Mouse (Mus musculus) liver, embryonic 15.5 days (tissue): Measurements from ENCODE around the gene Hnrnpul1. TPM values are rescaled to one million over a fixed set of nuclear protein-coding genes. Genes with fewer than 3 reads are reported as not detected.
"Not testable (repeated sequence)": the region's sequence is repeated elsewhere in the genome, so short reads cannot be mapped to it uniquely, and the experiment has no call there.

Experiments
- ATAC-seq: fragments of 200-750 bp; cut with Nextera tagmentation; 2 replicates; pipeline ENCODE4 v1.8.0; 2017; ENCODE audit warnings: moderate number of reproducible peaks, mild to moderate bottlenecking, moderate library complexity; ENCODE audit not compliant: insufficient read depth
- H3K27ac ChIP-seq: fragments of 300-500 bp; sonication (generic); replicated peaks from 2 replicates; pipeline ENCODE4 v1.5.1; 2015; ENCODE audit warnings: mild to moderate bottlenecking, inconsistent platforms
- H3K27me3 ChIP-seq: fragments of 300-500 bp; sonication (generic); 2 replicates; pipeline ENCODE4 v1.6.1; 2015; ENCODE audit warnings: mild to moderate bottlenecking, inconsistent platforms
- H3K36me3 ChIP-seq: fragments of 300-500 bp; sonication (generic); replicated peaks from 2 replicates; pipeline ENCODE4 v1.6.1; 2015; ENCODE audit warnings: moderate library complexity, mild to moderate bottlenecking, inconsistent platforms
- H3K4me1 ChIP-seq: fragments of 300-500 bp; sonication (generic); replicated peaks from 2 replicates; pipeline ENCODE4 v1.6.1; 2015; ENCODE audit warnings: inconsistent platforms
- H3K4me2 ChIP-seq: fragments of 300-500 bp; sonication (generic); 2 replicates; pipeline ENCODE4 v1.6.1; 2015; ENCODE audit warnings: moderate library complexity, mild to moderate bottlenecking, inconsistent platforms
- H3K4me3 ChIP-seq: fragments of 300-500 bp; sonication (generic); replicated peaks from 2 replicates; pipeline ENCODE4 v1.5.1; 2015; ENCODE audit warnings: mild to moderate bottlenecking, inconsistent platforms
- H3K9ac ChIP-seq: fragments of 300-500 bp; sonication (generic); 2 replicates; pipeline ENCODE4 v1.6.1; 2015; ENCODE audit warnings: moderate library complexity, mild to moderate bottlenecking, inconsistent platforms
- H3K9me3 ChIP-seq: fragments of 300-500 bp; sonication (generic); replicated peaks from 2 replicates; pipeline ENCODE4 v1.6.1; 2016; ENCODE audit warnings: inconsistent platforms
- WGBS: fragments of 180-500 bp; shearing (Covaris S2); methylation state at CpG from one replicate; pipeline ENCODE4 v1.1.7; 2015; ENCODE audit warnings: mixed read lengths; ENCODE audit not compliant: insufficient replicate concordance; 5-methylcytosine and 5-hydroxymethylcytosine counted together
- polyA plus RNA-seq: library from polyadenylated mRNA; unstranded; fragments of >200 nt; fragmentation: Nextera tagmentation; extraction: Ambion mirVana; gene quantifications from 2 replicates; pipeline ENCODE4 v1.2.1, GENCODE M21; 2015

The Hnrnpul1 gene
- polyA plus RNA-seq, 1 experiment from 2014 or later = 28.0 TPM

DNA sequence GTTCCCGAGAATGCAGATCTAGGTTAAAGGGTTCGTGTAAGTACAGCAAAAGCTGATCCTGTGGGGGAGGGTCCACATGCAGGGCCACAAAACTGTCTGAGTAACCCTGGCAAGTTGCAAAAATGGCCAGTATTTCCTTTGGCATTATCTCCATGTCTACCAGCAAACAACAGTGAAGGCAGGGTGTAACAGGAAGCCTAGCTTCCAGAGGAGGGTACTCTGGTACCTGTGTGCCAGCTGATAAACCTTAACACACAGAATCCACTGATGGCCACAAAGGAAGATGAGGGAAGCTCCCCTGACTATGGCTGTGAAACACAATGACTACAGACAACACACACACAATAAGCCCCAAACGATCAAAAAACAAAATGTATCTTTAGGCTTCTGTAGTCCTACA lies 16.3 kb downstream of the Hnrnpul1 start:
- Histone ChIP-seq H3K36me3 (peaks cover 99% of the 10 kb centered on the region), H3K9me3 (no peaks in the 10 kb centered on the region), H3K9ac (no peak overlapping the region), H3K27ac (no peak overlapping the region), H3K27me3 (no peaks in the 10 kb centered on the region), H3K4me2 (no peak overlapping the region), H3K4me3 (no peak overlapping the region), H3K4me1 (peaks cover 34% of the 10 kb centered on the region)
- peak; percentile 53; the same call in 1 of the 2 replicates for ATAC-seq
- 20% methylated on average over 3 of the region's 3 CpGs for WGBS

DNA sequence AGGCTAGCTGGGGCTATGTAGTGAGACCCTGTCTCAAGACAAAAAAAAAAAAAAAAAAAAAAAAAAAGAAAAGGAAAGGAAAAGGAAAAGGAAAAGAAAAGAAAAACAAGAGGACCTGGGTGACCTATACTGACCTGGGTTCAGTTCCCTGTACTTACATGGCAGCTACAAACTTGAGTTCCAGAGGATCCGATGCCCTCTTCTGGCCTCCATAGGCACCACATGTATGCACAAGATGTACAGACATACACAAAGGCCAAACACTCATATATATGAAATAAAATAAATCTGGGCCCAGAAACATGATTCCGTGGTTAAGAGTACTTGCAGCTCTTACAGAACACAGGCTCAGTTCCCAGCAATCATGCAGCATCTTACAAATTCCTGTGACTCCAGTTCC lies 17.6 kb downstream of the Hnrnpul1 start:
- Histone ChIP-seq H3K9ac (no peak overlapping the region), H3K9me3 (no peaks in the 10 kb centered on the region), H3K4me3 (no peak overlapping the region), H3K4me2 (no peak overlapping the region), H3K27me3 (no peaks in the 10 kb centered on the region), H3K36me3 (peaks cover 99% of the 10 kb centered on the region), H3K4me1 (peaks cover 34% of the 10 kb centered on the region), H3K27ac (no peak overlapping the region)
- WGBS = 86% methylated on average over 2 of the region's 2 CpGs
- ATAC-seq = no peak

DNA sequence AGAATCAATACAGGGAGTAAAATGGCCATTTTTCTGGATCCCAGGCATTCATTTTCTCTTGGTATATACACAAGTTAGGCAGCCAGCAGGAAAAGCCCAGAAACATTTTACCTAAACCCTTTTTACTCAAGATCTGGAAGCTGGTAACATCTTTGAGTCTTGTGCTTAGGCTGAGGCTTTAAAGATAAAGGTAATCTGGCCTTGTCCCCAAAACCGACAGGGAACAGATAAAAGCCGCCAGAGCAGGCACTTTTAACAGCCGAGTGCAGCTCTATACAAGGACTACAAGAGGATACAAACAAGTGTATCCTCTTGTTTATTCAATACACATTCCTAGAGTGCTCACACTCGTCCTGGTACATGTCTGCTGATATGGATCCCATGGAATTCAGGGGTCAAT lies 19.6 kb downstream of the Hnrnpul1 start:
- H3K4me2 ChIP-seq = no peak overlapping the region

DNA sequence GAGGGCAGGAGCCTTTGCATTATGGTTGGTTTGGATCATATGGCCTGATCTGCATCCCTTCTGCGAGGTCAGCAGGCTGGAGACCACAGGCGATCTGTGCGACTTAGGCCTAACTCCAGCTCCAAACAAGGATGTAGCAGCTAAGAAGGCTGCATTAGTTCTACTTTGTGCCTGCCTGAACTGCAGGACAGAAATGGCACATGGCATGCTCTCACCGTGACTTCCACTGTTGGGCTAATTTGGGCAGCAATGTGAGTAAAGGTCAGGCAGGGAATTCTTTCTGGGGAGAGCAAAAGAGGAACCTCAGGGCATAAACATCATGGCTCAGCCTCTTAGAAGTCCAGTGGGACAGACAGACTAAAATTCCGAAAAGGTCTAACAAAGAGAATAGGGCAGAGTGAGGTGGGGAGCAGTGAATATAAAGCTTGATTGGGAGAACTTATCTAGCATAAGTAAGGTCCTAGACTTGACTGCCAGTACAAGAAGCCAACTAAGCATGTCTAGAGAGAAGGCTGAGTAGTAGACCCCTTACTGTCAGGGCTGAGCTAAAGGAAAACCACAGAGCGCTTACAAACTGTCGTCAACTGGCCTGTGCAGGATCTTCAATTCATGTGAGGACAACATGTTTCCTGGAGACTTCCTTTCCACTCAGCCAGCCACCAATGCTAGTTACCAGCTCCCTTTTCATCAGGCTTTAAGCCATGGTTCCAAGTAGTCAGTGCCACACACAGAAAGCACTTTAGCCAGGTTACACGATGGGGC lies 23.1 kb downstream of the Hnrnpul1 start:
- Histone ChIP-seq H3K9me3 (no peaks in the 10 kb centered on the region), H3K4me2 (no peak overlapping the region), H3K9ac (no peak overlapping the region), H3K27me3 (no peaks in the 10 kb centered on the region), H3K27ac (no peak overlapping the region), H3K4me1 (peaks cover 19% of the 10 kb centered on the region), H3K4me3 (no peak overlapping the region), H3K36me3 (peaks cover 99% of the 10 kb centered on the region)
- WGBS = 60% methylated on average over 8 of the region's 8 CpGs
- ATAC-seq = no peak

More for the DNA sequence above, 19.6 kb downstream of the Hnrnpul1 start:
- WGBS = 14% methylated on average over 4 of the region's 4 CpGs
- no peaks in the 10 kb centered on the region for H3K9me3 ChIP-seq
- peaks cover 99% of the 10 kb centered on the region for H3K36me3 ChIP-seq
- no peak overlapping the region for H3K4me3 ChIP-seq
- no peak overlapping the region for H3K9ac ChIP-seq
- H3K27ac ChIP-seq = no peak overlapping the region
- ATAC-seq = no peak
- peaks cover 31% of the 10 kb centered on the region for H3K4me1 ChIP-seq
- no peaks in the 10 kb centered on the region for H3K27me3 ChIP-seq

DNA sequence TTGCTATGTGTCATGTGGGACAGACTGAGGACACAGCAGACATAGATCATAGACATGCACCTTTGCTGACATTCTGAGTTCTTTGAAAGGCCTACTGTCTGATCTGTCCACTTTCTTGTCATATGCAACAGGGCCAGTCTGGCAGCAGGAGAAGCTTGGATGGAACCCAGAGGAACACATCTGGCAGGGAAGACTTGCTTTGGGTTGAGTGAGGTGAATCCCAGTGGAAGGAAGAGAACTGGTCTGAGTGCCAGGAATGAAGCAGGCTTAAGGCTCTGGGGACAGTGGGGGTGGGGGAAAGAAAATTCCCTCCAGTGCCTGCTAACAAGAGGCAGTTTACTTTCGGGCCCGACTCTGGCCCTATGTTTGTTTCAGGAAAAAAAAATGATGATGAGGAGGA lies 24.7 kb downstream of the Hnrnpul1 start:
- WGBS = 86% methylated on average over 2 of the region's 2 CpGs
- Histone ChIP-seq H3K27ac (no peak overlapping the region), H3K36me3 (peaks cover 99% of the 10 kb centered on the region)

DNA sequence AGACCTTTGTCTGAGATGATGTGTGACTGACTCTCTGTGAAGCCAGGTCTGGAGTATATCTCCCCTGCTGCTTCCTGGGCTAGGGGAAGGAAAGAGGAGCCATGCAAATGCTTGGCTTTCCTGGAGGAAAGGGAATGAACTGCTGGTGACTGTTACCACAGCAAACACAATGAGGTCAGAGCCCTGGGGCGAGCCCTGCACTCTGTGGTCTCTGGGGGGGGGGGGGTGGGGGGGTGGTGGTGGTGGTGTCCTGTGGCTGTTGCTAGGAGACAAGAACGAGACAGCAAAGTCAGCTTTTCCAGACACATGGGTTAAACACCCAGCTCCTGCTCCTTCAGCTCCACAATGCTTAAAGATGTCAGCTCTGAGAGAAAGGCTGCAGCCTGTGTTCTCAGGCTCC lies 25.2 kb downstream of the Hnrnpul1 start:
- peaks cover 99% of the 10 kb centered on the region for H3K36me3 ChIP-seq
- no peak overlapping the region for H3K27ac ChIP-seq
- peaks cover 3% of the 10 kb centered on the region for H3K4me1 ChIP-seq
- ATAC-seq = no peak
- no peak overlapping the region for H3K9ac ChIP-seq
- H3K4me2 ChIP-seq = no peak overlapping the region
- WGBS = 40% methylated on average over 2 of the region's 2 CpGs
- H3K4me3 ChIP-seq = no peak overlapping the region
- no peaks in the 10 kb centered on the region for H3K27me3 ChIP-seq
- H3K9me3 ChIP-seq = no peaks in the 10 kb centered on the region

More for the DNA sequence above, 24.7 kb downstream of the Hnrnpul1 start:
- no peak overlapping the region for H3K9ac ChIP-seq
- no peaks in the 10 kb centered on the region for H3K9me3 ChIP-seq
- ATAC-seq = no peak
- H3K27me3 ChIP-seq = no peaks in the 10 kb centered on the region
- H3K4me3 ChIP-seq = no peak overlapping the region
- no peak overlapping the region for H3K4me2 ChIP-seq
- peaks cover 8% of the 10 kb centered on the region for H3K4me1 ChIP-seq

DNA sequence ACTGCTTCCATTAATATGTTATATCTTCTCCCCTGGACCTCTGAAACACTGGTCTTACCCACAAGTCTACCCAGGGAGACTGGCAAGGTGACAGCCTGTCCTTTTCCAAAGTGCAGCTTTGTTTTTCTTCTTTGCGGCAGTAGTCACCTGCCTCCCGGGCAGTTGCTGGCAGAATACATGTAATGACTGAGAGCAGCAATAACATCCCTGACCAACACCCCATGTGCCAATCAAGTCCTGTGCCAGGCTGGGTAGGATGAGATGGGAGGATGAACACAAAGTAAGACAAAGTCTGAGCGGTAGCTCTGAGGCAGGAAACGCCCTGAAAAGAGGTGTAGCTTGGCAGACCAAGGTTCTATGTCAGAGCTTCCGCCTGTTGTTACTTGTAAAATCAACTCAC lies 26.8 kb downstream of the Hnrnpul1 start:
- H3K9ac ChIP-seq = no peak overlapping the region
- no peak overlapping the region for H3K27ac ChIP-seq
- no peaks in the 10 kb centered on the region for H3K9me3 ChIP-seq
- ATAC-seq = no peak
- no peak overlapping the region for H3K4me2 ChIP-seq
- peaks cover 99% of the 10 kb centered on the region for H3K36me3 ChIP-seq
- H3K4me1 ChIP-seq = peaks cover 6% of the 10 kb centered on the region; the same call in 1 of the 2 replicates
- no peaks in the 10 kb centered on the region for H3K27me3 ChIP-seq
- no peak overlapping the region for H3K4me3 ChIP-seq
- 90% methylated on average over 5 of the region's 5 CpGs for WGBS

DNA sequence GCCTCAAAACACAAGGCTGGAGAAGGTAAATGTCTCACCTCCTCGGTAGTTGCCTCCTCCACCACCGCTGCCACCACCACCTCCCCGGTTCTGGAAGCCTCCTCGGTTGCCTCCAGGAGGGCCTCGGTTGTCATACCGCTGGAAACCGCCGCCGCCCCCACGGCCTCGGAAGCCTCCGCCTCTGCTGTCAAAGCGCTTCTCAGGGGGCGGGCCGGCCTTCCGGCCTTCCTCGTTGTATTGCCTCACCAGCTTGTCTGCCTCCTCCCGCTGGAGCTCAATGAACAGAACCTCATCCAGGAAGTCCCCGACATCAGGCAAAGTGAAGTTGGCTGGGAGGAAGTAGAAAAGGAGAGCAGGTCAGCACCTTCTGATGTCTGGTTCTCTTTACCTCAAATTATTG lies 28.7 kb downstream of the Hnrnpul1 start:
- no peak overlapping the region for H3K4me2 ChIP-seq
- no peaks in the 10 kb centered on the region for H3K27me3 ChIP-seq
- no peak overlapping the region for H3K27ac ChIP-seq
- no peak overlapping the region for H3K9ac ChIP-seq
- no peak for ATAC-seq
- peaks cover 98% of the 10 kb centered on the region for H3K36me3 ChIP-seq
- 68% methylated on average over 19 of the region's 19 CpGs for WGBS
- peaks cover 17% of the 10 kb centered on the region for H3K4me1 ChIP-seq
- no peak overlapping the region for H3K4me3 ChIP-seq
- H3K9me3 ChIP-seq = no peaks in the 10 kb centered on the region

DNA sequence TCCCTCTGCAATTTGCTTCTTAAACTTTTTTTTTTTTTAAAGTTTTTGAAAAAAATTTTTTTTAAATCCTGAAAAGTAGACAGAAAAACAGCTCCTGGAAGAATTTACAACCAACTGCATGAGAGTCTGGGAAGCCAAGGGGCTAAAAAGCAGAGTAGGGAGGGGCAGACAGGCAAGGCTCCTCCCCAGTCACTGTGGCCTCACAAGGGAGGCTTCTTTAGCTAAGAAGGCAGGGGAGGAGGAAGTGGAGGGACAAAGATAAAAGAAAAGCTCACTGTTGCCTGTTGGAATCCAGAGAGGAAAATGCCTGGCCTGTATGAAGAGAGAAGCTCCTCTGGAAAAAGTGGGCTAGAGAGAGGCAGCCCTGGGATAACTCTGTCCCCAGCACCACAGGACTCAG lies 32.8 kb downstream of the Hnrnpul1 start:
- H3K4me2 ChIP-seq = peak overlapping the region; percentile 23; the same call in 1 of the 2 replicates
- H3K36me3 ChIP-seq = peaks cover 75% of the 10 kb centered on the region
- H3K4me3 ChIP-seq, ATAC-seq, H3K9me3 ChIP-seq, H3K27me3 ChIP-seq: not testable (repeated sequence)
- 0 out of 2 replicates have a peak overlapping the region, but pooled peaks have one; percentile 21 for H3K9ac ChIP-seq
- peak overlapping the region; percentile 69 for H3K27ac ChIP-seq
- peaks cover 52% of the 10 kb centered on the region for H3K4me1 ChIP-seq

DNA sequence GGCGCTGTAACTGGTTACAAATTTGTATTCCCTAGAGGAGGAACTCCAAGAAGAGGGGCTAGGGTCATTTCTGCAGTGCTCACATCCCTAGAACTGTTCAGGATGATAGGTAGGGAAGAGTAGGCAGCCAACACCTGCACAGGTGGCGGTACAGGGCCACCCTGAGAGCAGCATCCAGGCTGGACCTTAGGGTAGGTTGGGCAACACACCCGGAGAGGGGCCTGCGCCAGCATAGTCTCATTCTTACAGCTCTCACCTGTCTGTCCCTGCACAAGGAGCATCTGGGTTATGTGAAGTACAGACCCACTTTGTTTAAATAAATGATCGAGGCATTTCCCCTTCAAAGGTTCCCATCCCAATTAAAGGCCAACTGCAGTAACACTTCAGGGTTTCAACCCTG lies 33.8 kb downstream of the Hnrnpul1 start:
- Histone ChIP-seq H3K4me1 (peaks cover 53% of the 10 kb centered on the region), H3K27ac (0 out of 2 replicates have a peak overlapping the region, but pooled peaks have one; percentile 9), H3K4me3 (no peak overlapping the region), H3K9me3 (no peaks in the 10 kb centered on the region), H3K27me3 (no peaks in the 10 kb centered on the region), H3K4me2 (no peak overlapping the region), H3K36me3 (peaks cover 75% of the 10 kb centered on the region), H3K9ac (no peak overlapping the region)
- 83% methylated on average over 5 of the region's 5 CpGs for WGBS
- no peak for ATAC-seq

DNA sequence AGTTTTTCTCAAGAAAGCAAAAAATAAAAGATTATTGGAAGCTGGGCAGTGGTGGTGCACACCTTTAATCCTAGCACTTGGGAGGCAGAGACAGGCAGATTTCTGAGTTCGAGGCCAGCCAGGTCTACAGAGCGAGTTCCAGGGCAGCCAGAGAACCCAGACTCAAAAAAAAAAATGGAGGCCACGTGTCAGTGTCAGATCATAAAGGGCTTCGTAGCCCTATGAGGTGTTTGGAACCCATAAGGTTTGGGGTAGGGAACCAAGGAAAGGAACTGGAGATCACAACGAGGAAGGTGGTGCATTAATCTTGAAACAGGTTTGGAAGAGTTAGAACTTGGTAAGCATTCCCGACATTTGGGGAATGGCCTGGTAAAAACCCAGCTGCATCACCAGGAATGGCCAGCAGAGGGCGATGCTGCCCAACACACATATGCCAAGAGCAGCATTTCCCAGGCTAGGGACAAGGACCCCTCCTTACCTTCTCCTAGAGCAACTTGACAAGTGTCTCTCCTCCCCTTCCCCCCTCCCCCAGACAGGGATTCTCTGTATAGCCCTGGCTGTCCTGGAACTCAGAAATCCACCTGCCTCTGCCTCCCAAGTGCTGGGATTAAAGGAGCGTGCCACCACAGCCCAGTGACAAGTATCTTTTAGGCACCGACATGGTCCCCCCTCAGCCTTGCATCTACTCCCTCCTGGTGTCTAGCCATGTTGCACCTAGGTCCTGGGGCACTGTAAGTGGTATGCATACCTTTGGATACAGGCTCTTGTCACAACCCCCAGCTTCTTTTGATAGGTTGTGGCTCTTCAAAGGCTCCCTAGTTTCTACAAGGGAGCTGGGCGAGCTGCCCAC lies 34.6 kb downstream of the Hnrnpul1 start:
- WGBS = 48% methylated on average over 10 of the region's 10 CpGs
- Histone ChIP-seq H3K4me3 (peak overlapping the region; percentile 76), H3K4me1 (peaks cover 53% of the 10 kb centered on the region), H3K4me2 (peak overlapping the region; percentile 80), H3K27me3 (no peaks in the 10 kb centered on the region), H3K36me3 (peaks cover 75% of the 10 kb centered on the region), H3K9me3 (no peaks in the 10 kb centered on the region), H3K27ac (peak overlapping the region; percentile 84), H3K9ac (no peak overlapping the region; the same call in 1 of the 2 replicates)
- ATAC-seq = 0 out of 2 replicates have a peak, but pooled peaks have one; percentile 3
